Mouse (Mus musculus) myocyte (in vitro differentiated cells): ENCODE measurements at regions not wholly inside any gene's neighbourhood (a gene's known extent, or its start where the extent isn't known, plus 50 kb on each side); places are given as distances from the start of the nearest gene placed in this dataset.

Experiments
- H3K27me3 ChIP-seq: one replicate; pipeline ENCODE4 v1.6.1; 2011; ENCODE audit not compliant: control insufficient read depth, insufficient read depth, insufficient read length
- H3K36me3 ChIP-seq: one replicate; pipeline ENCODE4 v1.6.1; 2011; ENCODE audit not compliant: control insufficient read depth, insufficient read depth
- H3K4me2 ChIP-seq: one replicate; pipeline ENCODE4 v1.6.1; 2011; ENCODE audit warnings: low read depth, control low read depth
- H3K4me3 ChIP-seq: one replicate; pipeline ENCODE4 v1.5.1; 2011; ENCODE audit warnings: mild to moderate bottlenecking, control low read depth, moderate library complexity
- H3K79me2 ChIP-seq: one replicate; pipeline ENCODE4 v1.6.1; 2011; ENCODE audit not compliant: control insufficient read depth, insufficient read depth
- H3ac ChIP-seq: one replicate; pipeline ENCODE4 v1.6.1; 2011; ENCODE audit not compliant: control insufficient read depth, insufficient read length
- CEBPB ChIP-seq: IDR thresholded peaks from 2 replicates; pipeline ENCODE4 v1.6.1; 2011; ENCODE audit warnings: mild to moderate bottlenecking, moderate library complexity; ENCODE audit not compliant: poor library complexity, insufficient read depth, severe bottlenecking
- E2F4 ChIP-seq: IDR thresholded peaks from one replicate; pipeline ENCODE4 v1.6.1; 2011; ENCODE audit warnings: mild to moderate bottlenecking, control low read depth, moderate library complexity; ENCODE audit not compliant: insufficient read depth
- MAX ChIP-seq: IDR thresholded peaks from one replicate; pipeline ENCODE4 v1.6.1; 2011; ENCODE audit warnings: low read depth, mild to moderate bottlenecking, control low read depth
- MYOD1 ChIP-seq, 3 experiments: IDR thresholded peaks; one replicate each; pipeline ENCODE4 v1.6.1; 2011; ENCODE audit warnings: control low read depth in 2 of 3, low read depth in 2 of 3, mild to moderate bottlenecking in 2 of 3, moderate library complexity in 1 of 3; ENCODE audit not compliant: insufficient read length in 2 of 3, control insufficient read depth in 1 of 3
- MYOG ChIP-seq, 3 experiments: IDR thresholded peaks; one replicate each; pipeline ENCODE4 v1.6.1; 2011; ENCODE audit warnings: control low read depth in 2 of 3, low read depth in 2 of 3, mild to moderate bottlenecking in 2 of 3; ENCODE audit not compliant: insufficient read length in 2 of 3, control insufficient read depth in 1 of 3, insufficient read depth in 1 of 3
- POLR2A ChIP-seq: IDR thresholded peaks from one replicate; pipeline ENCODE4 v1.6.1; 2011; ENCODE audit warnings: low read depth, mild to moderate bottlenecking, control low read depth, moderate library complexity; ENCODE audit not compliant: insufficient read length
- POLR2AphosphoS2 ChIP-seq: IDR thresholded peaks from one replicate; pipeline ENCODE4 v1.6.1; 2011; ENCODE audit warnings: low read depth, control low read depth; ENCODE audit not compliant: insufficient read length
- REST ChIP-seq: IDR thresholded peaks from one replicate; pipeline ENCODE4 v1.6.1; 2011; ENCODE audit warnings: mild to moderate bottlenecking, control low read depth, moderate library complexity; ENCODE audit not compliant: insufficient read depth, insufficient read length
- SRF ChIP-seq: IDR thresholded peaks from one replicate; pipeline ENCODE4 v1.6.1; 2011; ENCODE audit warnings: low read depth; ENCODE audit not compliant: control insufficient read depth, insufficient read length
- TCF12 ChIP-seq: IDR thresholded peaks from one replicate; pipeline ENCODE4 v1.6.1; 2011; ENCODE audit warnings: mild to moderate bottlenecking, control low read depth; ENCODE audit not compliant: poor library complexity, insufficient read depth, severe bottlenecking
- TCF3 ChIP-seq: IDR thresholded peaks from one replicate; pipeline ENCODE4 v1.6.1; 2011; ENCODE audit warnings: low read depth, control low read depth; ENCODE audit not compliant: insufficient read length
- USF1 ChIP-seq: IDR thresholded peaks from one replicate; pipeline ENCODE4 v1.6.1; 2011; ENCODE audit warnings: low read depth, mild to moderate bottlenecking, control low read depth, moderate library complexity

- H3K36me3 ChIP-seq, result no peaks in the 10 kb centered on the region
- no peak overlapping the region for H3K4me2 ChIP-seq
- H3ac ChIP-seq, result no peak overlapping the region
- H3K4me3 ChIP-seq, result no peak overlapping the region
- no peaks in the 10 kb centered on the region for H3K79me2 ChIP-seq
- no peaks in the 10 kb centered on the region for H3K27me3 ChIP-seq
- no peak for TF ChIP-seq USF1
- no peak for TF ChIP-seq E2F4
- no peak for TF ChIP-seq TCF3
- no peak for TF ChIP-seq MYOD1 (IDR thresholded peaks at IDR 0.05; ENCODE audit: control insufficient read depth in 1 of 3, insufficient read length in 2 of 3, low read depth in 2 of 3)
- TF ChIP-seq CEBPB, result no peak
Measured at GRCm38 (mm10) chr1:148863582-148863981, 1097.5 kb downstream of the Pla2g4a start.

- no peak overlapping the region for H3K4me3 ChIP-seq
- no peak overlapping the region for H3ac ChIP-seq
- TF ChIP-seq SRF, result no peak
- TF ChIP-seq TCF12, result no peak
- no peak for TF ChIP-seq MAX
- no peak for TF ChIP-seq USF1
- TF ChIP-seq E2F4, result no peak
- no peak for TF ChIP-seq REST
- no peak for TF ChIP-seq CEBPB
- no peak for TF ChIP-seq POLR2AphosphoS2
- TF ChIP-seq MYOD1 (IDR thresholded peaks at IDR 0.05; ENCODE audit: control insufficient read depth in 1 of 3, insufficient read length in 2 of 3, low read depth in 2 of 3), result no peak
- no peak for TF ChIP-seq MYOG (IDR thresholded peaks at IDR 0.05; ENCODE audit: control insufficient read depth in 1 of 3, insufficient read depth in 1 of 3, insufficient read length in 2 of 3, low read depth in 2 of 3)
- TF ChIP-seq TCF3, result no peak
- TF ChIP-seq POLR2A, result no peak
- no peaks in the 10 kb centered on the region for H3K79me2 ChIP-seq
- H3K4me2 ChIP-seq, result no peak overlapping the region
- H3K27me3 ChIP-seq, result no peaks in the 10 kb centered on the region
- H3K36me3 ChIP-seq, result no peaks in the 10 kb centered on the region
Measured at GRCm38 (mm10) chr1:148852990-148853389, 1108.1 kb downstream of the Pla2g4a start.

- no peaks in the 10 kb centered on the region for H3K79me2 ChIP-seq
- no peak for TF ChIP-seq USF1
- H3ac ChIP-seq, result no peak overlapping the region
- H3K4me3 ChIP-seq, result no peak overlapping the region
- no peak overlapping the region for H3K4me2 ChIP-seq
- no peaks in the 10 kb centered on the region for H3K27me3 ChIP-seq
- no peaks in the 10 kb centered on the region for H3K36me3 ChIP-seq
Measured at GRCm38 (mm10) chr1:148846595-148846994, 1114.5 kb downstream of the Pla2g4a start.

GRCm38 (mm10) chr1:148823146-148823545 lies 1137.9 kb downstream of the Pla2g4a start:
- no peaks in the 10 kb centered on the region for H3K36me3 ChIP-seq
- H3ac ChIP-seq, result no peak overlapping the region
- H3K27me3 ChIP-seq, result no peaks in the 10 kb centered on the region
- H3K79me2 ChIP-seq, result no peaks in the 10 kb centered on the region
- no peak overlapping the region for H3K4me3 ChIP-seq
- TF ChIP-seq MYOG (IDR thresholded peaks at IDR 0.05; ENCODE audit: control insufficient read depth in 1 of 3, insufficient read depth in 1 of 3, insufficient read length in 2 of 3, low read depth in 2 of 3) (no peak), USF1 (no peak), MAX (no peak)
- no peak overlapping the region for H3K4me2 ChIP-seq

- Histone ChIP-seq H3K36me3 (no peaks in the 10 kb centered on the region), H3K4me3 (no peak overlapping the region), H3K79me2 (no peaks in the 10 kb centered on the region), H3K27me3 (no peaks in the 10 kb centered on the region), H3K4me2 (no peak overlapping the region), H3ac (no peak overlapping the region)
- TF ChIP-seq POLR2A (no peak), MYOD1 (IDR thresholded peaks at IDR 0.05; ENCODE audit: control insufficient read depth in 1 of 3, insufficient read length in 2 of 3, low read depth in 2 of 3) (no peak), E2F4 (no peak), TCF3 (no peak), REST (no peak)
Measured at GRCm38 (mm10) chr1:148808707-148809106, 1152.4 kb downstream of the Pla2g4a start.

GRCm38 (mm10) chr1:148797110-148797509 lies 1164.0 kb downstream of the Pla2g4a start:
- no peak overlapping the region for H3K4me2 ChIP-seq
- TF ChIP-seq USF1 (no peak), POLR2A (no peak), SRF (no peak), REST (no peak), TCF3 (no peak), MAX (no peak), MYOG (IDR thresholded peaks at IDR 0.05; ENCODE audit: control insufficient read depth in 1 of 3, insufficient read depth in 1 of 3, insufficient read length in 2 of 3, low read depth in 2 of 3) (no peak), E2F4 (no peak), MYOD1 (IDR thresholded peaks at IDR 0.05; ENCODE audit: control insufficient read depth in 1 of 3, insufficient read length in 2 of 3, low read depth in 2 of 3) (no peak), POLR2AphosphoS2 (no peak), TCF12 (no peak), CEBPB (no peak)
- no peaks in the 10 kb centered on the region for H3K27me3 ChIP-seq
- H3K36me3 ChIP-seq, result no peaks in the 10 kb centered on the region
- H3K79me2 ChIP-seq, result no peaks in the 10 kb centered on the region
- no peak overlapping the region for H3ac ChIP-seq
- no peak overlapping the region for H3K4me3 ChIP-seq
